Mouse (Mus musculus) ZHBTc4 (cell line): Measurements from ENCODE around the gene Ptcra.
"Not testable (repeated sequence)": the region's sequence is repeated elsewhere in the genome, so short reads cannot be mapped to it uniquely, and the experiment has no call there.

Experiments used
- DNase-seq: peaks from one replicate; pipeline ENCODE4 v3.0.0-alpha.2; 2011; ENCODE audit warnings: low read depth, low spot score

Ptcra gene

DNA sequence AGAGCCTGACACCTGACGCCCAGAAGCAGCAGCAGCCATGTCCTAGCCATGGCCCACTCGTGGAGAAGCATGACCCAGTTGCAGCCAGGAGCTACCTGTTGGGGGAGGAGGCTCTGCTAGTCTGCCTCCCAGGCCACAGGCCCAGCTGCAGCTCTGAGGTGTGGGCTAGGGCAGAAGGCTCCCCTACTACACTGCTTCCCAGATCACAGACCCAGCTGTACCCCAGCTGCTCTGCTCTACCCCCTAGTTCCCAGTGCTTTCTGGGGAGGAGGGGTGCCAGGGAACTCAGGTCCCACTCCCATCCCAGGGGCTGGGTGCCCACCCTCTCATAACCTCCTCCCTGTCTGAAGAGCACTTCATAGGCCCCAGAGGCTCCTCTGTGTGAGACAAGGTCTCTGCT is at the start of gene Ptcra:
TSS of gene Ptcra (minus strand) at position 169 of the 400 bp plus-strand sequence.
- DNase-seq: no peak

DNA sequence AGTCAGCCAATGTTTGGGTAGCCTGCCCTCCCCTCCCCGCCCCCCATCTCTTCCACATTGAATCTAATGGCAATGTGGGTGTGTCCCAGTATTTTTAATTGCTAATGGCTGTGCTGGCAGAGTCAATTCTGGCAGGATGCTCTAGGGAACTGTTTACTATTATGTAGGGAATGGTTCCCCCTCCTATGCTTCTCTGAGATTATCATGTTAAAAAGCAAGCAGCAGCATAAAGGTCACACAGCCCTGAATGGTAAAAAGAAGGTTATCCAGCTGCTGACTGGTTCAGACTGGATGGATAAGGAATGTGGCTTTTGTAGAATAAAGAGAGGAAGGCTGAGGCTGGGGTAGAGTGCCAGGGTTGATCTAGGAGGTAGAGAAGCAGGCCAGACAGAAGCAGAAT is 48.9 kb upstream of the Ptcra start:
- DNase-seq: peak; percentile 96

DNA sequence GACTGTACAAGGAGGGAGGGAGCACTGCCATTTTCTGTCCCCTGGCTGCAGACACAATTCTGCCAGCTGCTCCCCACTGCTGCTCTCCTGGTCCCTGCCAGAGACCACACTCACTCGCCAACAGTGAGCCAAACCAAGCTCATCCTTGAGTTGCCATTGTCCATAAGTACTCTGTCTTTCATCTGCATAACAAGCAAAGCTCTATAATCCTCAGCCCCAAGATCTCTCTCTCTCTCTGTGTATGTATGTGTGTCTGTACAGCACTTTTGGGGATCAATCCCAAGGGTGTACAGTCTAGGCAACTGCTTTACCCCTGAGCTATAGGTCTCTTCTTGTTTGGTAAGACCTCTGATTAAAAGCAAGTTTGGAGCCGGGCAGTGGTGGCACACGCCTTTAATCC is 47.2 kb upstream of the Ptcra start:
- DNase-seq: no peak

DNA sequence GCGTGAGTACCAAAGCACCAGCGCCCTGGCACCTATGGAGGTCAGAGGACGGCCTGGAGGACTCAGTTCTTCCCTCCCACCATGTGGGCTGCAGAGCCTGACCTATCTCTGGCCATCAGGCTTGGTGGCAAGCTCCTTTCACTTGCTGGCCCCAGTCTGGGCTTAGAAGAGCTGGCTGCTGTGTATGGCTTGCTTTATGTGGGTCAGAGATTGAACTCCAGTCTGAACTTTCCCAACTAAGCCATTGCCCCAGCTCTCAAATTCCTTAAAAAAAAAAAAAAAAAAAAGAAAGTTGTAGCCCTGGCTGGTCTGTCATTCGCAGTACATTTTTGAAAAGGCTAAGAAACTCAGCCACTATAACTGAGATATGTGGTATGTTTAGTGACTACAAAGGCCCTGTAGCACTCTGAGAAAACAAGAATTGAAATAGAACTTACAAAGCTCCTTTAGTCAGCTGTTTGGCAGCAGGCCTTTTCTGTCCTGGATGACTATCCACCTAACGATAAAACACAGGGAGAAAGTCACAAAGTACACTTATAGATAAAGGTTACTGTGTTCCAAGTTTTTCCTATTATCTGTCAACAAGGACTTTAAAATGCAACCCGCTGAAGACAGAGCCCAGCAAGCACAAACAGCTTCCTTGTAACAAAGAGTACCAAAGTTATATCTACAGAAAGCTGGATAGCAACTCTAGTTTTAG is 45.8 kb upstream of the Ptcra start:
- DNase-seq: no peak

DNA sequence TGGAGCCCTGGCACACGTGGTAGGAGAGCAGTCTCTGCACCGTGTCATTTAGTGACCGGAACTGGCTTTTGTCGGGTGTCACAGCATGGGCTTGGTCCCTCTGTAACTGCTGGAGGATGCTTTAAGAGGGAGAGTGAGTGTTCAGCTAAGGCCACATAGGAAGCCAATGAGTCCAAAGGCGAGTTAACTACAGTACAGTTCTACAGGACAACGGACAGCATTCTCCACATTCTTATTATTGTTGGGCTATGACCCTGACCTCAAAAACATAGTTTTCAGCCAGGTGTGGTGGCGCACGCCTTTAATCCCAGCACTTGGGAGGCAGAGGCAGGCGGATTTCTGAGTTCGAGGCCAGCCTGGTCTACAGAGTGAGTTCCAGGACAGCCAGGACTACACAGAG is 44.9 kb upstream of the Ptcra start:
- peak; percentile 80 for DNase-seq

DNA sequence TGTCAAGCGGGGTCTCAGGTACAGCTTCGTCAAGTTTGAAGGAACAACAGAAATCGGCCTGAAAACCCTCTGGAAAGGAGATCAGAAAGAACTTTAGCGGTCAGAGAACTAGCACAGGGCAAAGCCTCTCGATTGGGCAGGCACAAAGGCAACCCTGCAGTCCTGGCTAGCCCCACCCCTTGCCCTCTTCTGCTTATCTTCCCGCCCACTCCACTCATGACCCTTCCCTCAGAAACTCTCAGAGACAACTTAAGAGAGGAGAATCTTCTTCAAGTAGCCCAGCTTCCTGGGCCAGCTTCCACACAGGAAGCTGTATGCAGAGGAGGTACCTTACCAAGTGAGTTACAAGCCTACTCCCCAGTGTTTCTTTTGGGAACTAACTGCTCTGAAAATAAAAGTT is 38.2 kb upstream of the Ptcra start:
- DNase-seq: peak; percentile 70

DNA sequence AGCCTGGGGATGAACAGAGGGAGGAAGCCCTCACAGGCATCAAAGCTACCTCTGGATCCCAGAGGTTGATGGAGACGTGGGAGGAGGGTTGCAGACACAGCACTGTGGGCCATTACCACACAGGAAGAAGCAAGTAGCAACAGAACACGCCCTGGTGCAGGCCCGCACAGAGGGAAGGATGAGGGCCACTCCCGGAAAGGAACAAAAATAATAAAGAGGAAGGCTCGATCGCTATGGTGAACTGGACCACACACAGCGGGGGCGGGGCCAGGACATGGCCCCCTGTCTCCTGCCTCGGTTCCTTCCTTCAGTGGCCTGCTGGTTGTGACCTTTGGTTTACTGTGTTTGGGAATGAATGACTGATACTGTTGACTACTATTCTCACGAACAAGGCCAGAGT is 36.2 kb upstream of the Ptcra start:
- DNase-seq: peak; percentile 95

DNA sequence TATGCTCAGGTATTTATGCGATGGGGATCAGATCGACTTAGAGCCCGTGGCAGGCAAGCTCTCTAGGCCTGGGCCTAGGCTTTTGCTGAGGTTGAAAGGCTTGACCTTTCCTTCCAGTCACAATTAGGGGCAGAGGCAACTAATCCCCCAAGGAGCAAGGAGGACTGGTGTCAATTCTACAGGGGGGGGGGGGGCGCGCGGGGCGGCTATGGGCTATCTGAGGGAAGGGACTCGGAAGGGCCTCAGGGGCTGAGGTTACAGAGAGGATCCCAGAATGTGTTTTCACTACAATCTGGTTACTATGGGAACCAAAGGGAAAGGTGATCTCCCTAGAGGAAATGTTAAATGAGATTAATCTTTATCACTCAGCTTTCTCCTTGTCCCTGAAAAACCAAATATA is 33.9 kb upstream of the Ptcra start:
- DNase-seq: no peak

DNA sequence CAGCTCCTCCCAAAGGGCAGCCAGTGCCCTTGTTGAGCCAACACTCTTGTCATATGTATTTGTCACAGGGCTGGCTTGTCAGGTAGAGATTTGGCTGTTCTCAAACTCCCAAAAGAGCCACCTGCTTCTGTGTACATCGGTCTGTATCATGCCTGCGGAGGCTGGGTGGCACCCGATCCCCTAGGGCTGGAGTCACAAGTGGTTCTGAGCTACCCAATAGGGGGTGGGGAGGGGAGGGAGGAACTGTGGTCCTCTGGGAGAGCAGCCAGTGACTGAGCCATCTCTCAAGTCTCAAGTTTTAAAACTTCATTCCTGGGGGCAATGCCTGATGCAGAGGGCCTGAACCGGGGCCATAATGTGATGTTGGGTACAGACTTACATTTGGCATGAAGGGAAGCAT is 33.2 kb upstream of the Ptcra start:
- DNase-seq: peak; percentile 64

DNA sequence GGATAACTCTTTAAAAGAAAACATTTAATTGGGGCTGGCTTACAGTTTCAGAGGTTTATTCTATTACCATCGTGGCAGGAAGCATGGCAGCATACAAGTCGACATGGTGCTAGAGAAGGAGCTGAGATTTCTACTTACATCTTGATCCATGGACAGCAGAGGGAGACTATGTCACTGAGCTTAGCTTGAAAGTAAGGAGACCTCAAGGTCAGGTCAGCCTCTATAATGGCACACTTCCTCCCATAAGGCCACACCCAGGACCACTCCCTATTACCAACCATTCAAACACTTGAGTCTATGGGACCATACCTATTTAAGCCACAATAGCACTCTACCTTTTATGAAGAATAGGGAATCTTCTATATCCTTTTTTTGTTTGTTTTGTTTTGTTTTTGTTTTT is 29.5 kb upstream of the Ptcra start:
- peak; percentile 91 for DNase-seq

DNA sequence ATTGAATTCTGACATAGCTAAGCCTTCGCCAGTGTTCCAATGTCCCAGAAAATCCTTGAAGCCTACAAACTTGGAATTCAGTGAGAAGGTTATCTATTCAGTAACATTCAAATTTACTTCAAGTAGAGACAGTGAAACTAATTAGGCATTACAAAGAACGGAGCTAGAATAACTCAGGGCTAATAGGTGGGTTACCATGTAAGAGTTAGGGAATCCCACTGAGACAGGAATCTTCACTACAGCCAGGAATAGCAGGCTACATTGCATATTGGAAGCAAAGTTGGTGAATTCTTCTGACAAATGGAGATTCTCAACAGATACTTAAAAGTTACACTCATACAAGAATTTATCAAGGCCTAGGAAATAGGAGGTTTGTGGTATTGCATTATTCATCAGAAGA is 24.5 kb upstream of the Ptcra start:
- DNase-seq: not testable (repeated sequence)

DNA sequence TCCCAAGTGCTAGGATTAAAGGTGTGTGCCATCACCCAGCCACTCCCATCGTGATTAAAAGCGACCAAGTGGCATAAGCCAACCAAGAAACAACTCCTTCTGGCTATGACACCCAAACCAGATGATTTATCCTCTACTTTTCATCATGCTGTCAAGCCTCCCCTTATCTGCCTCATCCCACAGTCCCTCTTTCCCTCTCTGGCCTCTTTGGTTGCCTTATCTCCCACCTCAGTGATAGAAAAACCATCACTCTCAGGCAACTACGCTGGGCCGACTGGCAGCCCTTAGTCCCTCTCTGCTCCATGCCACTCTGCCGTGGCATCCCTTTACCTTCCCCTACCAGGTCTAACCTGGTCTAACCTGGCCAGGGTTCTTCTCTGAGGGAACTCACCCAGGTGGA is 23.4 kb upstream of the Ptcra start:
- no peak for DNase-seq

DNA sequence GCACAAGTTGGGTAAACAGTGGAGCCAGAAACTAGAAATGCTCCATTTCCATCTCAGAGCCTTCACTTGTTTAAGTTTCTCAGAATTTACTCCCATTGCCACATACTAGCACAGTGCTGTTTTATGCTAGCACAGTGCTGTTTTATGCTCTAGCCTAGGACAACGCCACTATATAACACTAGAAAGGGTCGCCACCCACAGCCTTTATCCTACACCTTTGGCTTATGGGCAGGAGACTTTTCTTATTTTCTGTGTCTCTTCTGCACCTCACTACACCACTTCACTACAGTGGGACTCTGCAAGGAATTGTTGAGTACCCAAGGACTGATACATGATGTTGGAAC is 19.7 kb upstream of the Ptcra start:
- no peak for DNase-seq

DNA sequence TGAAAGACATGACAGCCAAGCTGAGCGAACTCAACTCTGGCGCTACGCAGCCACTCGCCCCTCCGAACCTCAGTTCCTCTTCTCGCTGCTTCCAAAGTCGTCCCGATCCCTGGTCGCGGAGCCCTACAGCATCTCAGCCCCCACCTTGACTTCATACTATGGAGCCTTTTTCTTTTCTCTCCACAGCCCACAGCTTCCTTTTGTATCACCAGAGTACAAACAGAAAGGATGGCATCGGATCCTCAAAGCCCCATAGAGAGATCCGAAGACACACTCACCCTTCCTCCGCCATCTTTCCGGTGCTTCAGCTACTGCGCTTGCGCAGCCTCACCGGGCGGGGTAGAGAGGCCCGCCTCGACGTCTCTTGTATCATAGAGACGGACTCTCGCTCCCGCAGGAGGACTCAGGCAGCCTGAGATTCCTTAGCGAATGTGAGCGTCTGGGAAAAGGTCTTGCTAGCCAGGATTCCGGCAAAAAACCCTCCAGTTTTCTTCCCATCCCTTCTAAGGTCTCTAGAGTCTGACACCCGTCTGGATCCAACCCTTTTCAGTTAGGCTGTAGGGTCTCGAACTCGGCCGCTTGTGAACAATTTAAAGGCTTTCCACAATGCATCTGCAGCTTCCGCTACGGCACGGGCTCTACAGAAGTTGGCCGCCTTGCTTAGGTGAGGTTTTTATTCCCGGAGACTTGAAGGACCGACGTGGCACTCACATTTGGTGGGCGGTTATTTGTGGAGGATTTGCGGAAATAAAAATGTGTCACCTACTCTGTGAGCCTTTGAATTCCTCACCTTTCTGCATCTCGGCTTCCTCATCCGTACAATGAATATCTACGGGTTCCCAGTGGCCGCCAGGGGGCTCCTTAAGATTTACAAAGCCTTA is 19.1 kb upstream of the Ptcra start, which contains the start of gene Rpl7l1:
TSS of gene Rpl7l1 (minus strand) at position 332 of the 881 bp plus-strand sequence.
- peak; percentile 97 for DNase-seq

DNA sequence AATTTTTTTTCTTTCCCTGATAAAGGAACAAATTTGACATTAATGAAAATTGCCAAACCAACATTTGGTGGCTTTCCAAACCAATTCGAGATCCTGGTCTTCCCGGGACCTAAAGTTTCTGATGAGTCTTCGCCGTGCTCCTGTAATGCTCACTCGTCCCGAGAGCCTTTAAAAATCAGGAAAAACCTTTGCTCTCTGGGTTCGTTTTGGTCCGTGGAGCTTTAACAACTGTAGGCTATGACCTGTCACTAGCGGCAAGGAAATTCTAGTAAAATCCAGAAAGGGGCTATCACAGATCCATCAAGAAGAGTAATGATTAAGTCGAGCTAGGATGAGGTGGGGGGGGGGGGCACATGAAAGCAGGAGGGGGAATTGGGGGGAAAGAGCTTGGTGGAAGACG is 18.4 kb upstream of the Ptcra start:
- no peak for DNase-seq

DNA sequence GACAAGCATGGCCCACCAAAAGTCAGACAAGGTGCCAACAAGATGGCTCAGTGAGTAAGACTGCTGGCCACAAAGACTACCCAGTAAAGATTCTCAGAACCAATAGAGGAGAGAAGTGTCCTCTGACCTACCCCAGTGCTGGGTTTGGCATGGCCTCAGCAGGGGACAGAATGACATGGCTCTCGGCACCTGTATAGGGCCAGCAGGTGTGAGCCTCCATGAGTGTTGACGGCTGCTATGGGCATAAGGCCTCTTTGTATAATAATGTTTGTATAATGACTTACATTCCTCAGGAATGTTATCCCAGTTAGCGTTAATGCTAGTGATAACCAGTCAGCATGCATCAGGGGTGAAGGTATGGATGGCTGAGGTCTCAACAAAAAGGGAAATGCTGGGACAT is 12.6 kb upstream of the Ptcra start:
- no peak for DNase-seq

DNA sequence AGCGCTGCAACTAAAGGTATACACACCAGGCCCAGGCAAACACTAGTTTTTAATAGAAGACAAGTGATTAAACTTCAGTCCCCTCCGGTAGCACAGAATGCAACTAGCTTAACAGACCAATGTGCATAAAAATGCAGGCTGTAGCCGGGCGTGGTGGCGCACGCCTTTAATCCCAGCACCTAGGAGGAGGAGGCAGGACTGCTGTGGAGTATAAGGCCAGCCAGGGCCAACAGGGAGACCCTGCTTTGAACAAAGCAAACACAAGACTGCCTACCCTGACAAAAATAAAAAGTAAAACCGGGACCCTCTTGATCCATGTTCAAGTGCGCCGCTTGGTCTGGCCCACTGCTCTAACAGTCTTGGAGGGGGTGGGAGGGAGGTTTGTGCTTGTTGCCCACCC is 11.6 kb upstream of the Ptcra start:
- DNase-seq: no peak

DNA sequence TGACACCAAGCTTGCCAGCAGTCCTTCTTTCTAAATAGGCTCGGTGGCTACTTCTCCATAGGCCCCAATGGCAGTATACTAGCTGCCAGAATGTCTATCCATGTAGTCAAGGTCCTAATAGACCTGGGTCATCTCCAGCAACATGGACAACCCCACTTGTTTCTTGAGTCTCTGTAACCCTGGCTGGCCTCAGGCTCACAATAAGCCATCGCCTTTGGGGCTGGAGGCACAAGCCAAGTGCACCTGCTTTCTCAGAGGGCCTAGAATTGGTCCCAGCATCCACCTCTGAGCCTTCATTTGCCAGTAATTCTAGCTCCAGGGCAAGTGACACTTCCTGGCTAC is 10.6 kb upstream of the Ptcra start:
- DNase-seq: no peak

DNA sequence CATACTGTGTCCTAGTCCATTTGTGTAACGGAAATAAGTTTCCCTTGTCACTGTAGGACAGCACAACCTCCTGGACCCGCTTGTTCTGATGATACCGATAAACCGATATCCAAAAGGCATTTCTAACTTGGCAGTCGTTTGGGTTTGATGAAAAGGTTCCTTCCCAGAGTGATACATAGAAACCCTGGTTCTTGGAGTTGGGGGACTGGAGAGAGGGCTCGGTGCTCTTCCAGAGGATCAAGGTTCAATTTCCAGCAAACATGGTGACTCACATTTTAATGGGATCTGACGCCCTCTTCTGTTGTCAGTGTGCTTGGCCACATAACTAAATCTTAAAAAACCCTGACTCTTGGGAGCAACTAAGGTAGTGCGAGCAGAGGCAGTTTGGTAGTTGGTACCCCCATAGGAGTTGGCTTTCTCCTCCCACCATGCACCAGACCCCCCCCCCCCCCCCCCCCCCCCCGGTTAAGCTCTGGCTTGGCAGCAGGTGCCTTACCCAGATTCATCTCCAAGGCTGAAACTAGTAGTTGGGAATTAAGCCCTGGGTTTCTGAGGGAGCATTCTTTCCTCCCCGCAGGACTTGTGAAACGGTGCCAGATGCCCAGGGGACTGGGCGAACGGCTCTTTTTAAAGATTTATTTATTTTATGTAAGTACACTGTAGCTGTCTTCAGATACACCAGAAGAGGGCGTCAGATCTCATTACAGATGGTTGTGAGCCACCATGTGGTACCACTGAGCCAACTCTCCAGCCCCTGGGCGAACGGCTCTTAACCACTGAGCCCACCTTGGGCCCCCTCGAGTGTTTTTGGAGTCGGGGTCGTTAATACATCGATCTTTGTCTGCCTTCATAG is 10.0 kb upstream of the Ptcra start:
- DNase-seq: peak; percentile 57

DNA sequence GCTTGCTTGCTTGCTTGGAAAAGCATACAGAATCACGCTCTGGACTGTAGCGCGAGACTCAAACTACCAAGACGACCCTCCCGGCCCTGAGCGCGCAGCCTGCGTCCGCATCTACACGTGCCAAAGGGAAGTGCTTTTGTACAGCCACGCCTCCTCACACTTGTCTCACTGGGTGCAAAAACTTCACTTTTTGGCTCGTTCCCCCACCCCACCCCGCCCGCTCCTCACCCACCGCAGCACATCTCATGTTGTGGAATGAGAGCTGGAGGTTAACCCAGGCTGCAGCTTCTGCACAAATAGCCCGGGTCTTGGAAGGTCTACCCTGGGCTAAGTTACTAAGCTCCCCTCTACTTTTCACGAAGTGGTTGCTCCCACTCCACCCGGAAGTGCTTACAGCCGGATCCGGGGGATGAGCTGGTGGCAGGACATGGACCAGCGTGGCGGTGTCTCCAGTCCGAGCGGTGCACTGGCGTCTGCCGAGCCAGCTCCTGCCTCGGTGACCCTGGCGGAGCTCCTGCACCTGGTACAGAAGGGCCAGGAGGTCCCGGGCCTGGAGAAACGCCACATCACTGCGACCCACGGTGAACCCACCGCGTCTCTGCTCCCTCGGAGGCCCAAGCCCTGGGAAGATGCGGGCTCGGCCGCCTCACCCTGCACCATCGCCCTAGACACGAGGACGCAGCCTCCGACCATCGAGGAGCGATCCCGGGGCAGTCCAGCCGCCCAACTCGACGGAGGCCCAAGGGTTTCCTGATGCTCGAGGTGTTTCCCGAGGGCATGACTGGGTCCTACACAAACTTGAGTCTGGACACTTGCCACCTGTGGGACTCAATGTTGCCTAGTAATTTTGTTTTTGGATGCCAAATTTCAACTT is 9.1 kb upstream of the Ptcra start, which contains the start of gene 2310039H08Rik:
TSS of gene 2310039H08Rik (plus strand) at position 232 of the 874 bp plus-strand sequence.
- DNase-seq: peak; percentile 95

DNA sequence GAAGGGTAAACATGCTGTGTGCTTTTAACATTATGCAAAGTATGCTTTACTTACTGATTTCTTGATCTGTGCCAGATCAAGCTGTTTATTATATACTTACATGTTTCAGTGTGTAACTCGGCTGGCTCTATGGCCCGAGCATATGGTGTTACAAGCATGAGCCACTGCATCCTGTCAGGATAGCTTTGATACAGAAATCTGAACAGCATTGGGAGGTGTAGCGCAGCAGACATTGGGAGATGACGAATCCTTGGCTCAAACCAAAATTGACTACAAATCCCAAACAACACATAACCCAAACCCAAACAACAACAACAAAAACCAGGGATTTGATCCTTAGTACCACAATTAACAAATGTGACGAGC is 8.5 kb upstream of the Ptcra start:
- DNase-seq: no peak
